Mouse (Mus musculus): ENCODE measurements around the gene Stk39.

- no peak for TF ChIP-seq CTCF (IDR thresholded peaks at IDR 0.05; ENCODE audit: borderline replicate concordance, control insufficient read depth, extremely low read depth, insufficient read depth, low read length, poor library complexity)
- no peak for TF ChIP-seq POLR2A (IDR thresholded peaks at IDR 0.05; ENCODE audit: control insufficient read depth, extremely low read depth, insufficient read depth, low read length, poor library complexity)
These were observed 7.6 kb downstream of the Stk39 start for GRCm38 (mm10) chr2:68464456-68464855.

All from thymus, adult 2 months (tissue).